Mouse (Mus musculus) retina, postnatal 7 days (tissue): ENCODE measurements around the gene Olfr1259.
"Not testable (repeated sequence)": the region's sequence is repeated elsewhere in the genome, so short reads cannot be mapped to it uniquely, and the experiment has no call there.

Experiments used
- DNase-seq: peaks from one replicate; pipeline ENCODE4 v3.0.0-alpha.2; 2012; ENCODE audit warnings: low read depth, low spot score

The Olfr1259 gene

DNA sequence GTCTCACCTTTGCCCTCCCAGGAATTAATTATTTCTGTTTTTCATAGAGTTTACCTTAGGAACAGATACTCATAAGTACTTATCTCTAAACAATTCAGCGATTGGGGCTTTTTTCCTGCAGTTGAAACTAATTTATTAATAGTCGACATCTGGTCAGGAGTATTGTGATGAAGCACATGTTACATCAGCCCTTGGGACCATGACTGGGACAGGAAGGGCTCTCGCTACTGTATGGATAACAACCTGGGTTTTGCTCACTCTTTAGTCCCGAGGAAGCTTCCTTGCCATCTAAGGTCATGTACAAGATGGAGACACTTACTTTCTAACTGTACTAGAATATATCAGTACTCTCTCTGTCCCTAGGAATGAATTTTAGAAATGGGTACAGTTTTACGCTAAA lies at the start of gene Olfr1259:
Gene Olfr1259 (minus strand): TSS at position 101 of the 400 bp plus-strand sequence.
- DNase-seq = no peak

- no peak for DNase-seq
Measured at GRCm38 (mm10) chr2:89990921-89991320, 42.5 kb upstream of the Olfr1259 start, which contains the start of gene Olfr1261. Olfr1261 (plus strand) TSS chr2:89991221.

DNA sequence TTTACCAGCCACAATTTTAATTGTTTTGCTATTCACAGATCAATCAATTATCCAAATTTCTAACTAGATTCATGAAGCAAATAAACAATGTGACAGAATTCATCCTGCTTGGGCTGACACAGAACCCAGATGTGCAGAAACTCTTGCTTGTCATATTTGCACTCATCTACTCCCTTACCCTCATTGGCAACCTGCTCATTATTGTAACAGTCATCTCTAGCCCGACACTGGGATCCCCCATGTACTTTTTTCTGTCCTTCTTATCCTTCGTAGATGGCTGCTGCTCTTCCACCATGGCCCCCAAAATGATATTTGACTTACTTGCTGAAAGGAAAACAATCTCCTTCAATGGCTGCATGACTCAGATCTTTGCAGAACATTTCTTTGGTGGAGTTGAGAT lies 29.2 kb upstream of the Olfr1259 start:
- DNase-seq = no peak

DNA sequence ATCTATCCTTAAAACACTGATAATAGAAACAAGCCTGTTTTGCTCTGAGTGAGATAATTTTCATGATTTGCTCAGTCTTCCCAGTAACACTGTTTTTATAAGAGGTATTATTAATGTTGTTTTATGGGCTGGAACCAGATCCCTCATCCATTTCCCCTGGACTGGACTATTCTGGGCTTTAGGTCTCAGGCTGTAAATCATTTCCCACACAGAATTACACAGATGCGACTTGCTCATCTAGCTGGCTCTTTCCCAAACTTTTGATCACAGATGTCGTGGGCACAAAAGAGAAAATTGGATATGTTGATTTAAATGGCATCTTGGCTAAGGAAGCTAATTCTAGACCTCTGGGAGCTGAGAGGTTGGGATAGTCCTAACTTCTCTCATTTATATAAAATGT lies 25.7 kb upstream of the Olfr1259 start, which contains the start of gene Olfr1260:
Gene Olfr1260 (plus strand): TSS at position 157 of the 400 bp plus-strand sequence.
- DNase-seq = no peak

DNA sequence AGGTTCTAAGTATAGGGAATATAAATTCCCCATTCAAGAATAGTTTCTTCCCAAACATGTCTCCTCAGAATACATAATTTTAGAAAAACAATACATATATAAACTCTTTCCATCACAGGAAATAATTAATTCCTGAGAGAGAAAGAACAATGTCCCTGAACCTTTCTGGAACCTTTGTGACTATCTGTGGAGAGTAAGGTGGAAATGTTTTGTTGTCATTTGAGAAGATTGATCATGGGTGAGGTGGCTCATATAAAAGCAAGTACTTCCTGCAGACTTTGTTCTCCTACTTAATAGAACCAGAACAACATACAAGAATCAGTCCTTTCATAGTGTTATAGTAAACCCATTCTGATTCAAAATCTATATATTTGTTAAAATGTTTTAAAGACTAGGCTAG lies 21.5 kb downstream of the Olfr1259 start, which contains the start of gene Olfr1258:
Gene Olfr1258 (plus strand): TSS at position 301 of the 400 bp plus-strand sequence.
- no peak for DNase-seq

- not testable (repeated sequence) for DNase-seq
Measured at GRCm38 (mm10) chr2:89912616-89913015, 35.8 kb downstream of the Olfr1259 start.
